In the genomic region with DNA sequence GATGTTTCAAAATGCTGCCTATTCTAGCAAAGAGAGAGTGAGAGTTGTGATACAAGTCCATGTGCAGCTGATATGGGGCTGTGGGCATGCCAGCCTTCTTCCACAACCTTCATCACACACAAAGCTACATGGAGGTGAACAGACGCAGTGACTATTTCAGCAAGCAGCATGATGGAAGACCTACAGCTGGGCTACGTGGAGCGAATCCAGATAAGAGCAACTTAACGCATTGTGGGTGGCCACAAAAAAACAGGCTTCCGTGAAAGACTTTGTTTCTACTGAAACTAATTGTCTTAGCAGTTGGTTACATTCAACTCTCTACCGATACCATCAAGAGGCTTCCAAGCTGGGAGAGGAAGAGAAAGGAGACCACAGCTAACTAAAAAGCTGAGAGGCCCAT, we compare ENCODE assay signal across 17 mouse cellular contexts.
A peak's percentile ranks its signal among the peaks of the same experiment; 100 is the strongest.
DNase-seq lines count a peak whose midpoint lies in the region.
"Had no signal": no experiment of that assay in that cellular context is flagged by ENCODE, and none has a peak within 500 bp of the region (broad histone marks: within the 10 kb centered on the region; RNA-seq: fewer than 3 reads in every experiment).

No protein-coding gene starts in this region.

- peak; percentile 25 to 30 for DNase-seq in spleen, postnatal 36 days (ENCODE audit: low spot score in 2 of 2)
- DNase-seq in spleen, postnatal 10 days (ENCODE audit: low spot score in 2 of 2) = no peak
- DNase-seq in thymus, postnatal 14 days = peak; percentile 47
- no peak for DNase-seq in thymus, adult 18-20 months
- DNase-seq in thymus, postnatal 4 days = peak; percentile 50
- no peak for DNase-seq in urinary bladder, postnatal 4 days (ENCODE audit: low spot score in 2 of 2)
- DNase-seq: adrenal gland, postnatal 14 days; cerebellum, adult 11 months; cerebellum, adult 2 months; cerebellum, adult 9-11 months; cerebellum, postnatal 25 days; forebrain, postnatal 0 days; gastrocnemius, adult 2 months; gastrocnemius, postnatal 14 days; heart, adult 11 months; heart, postnatal 14 days; heart, postnatal 4 days had no signal

Comparison
In these comparisons a context has a peak if more than half of its experiments do, and no peak if none do; other contexts are left out.
1. DNase-seq: peak in spleen, postnatal 36 days (2 of 2), thymus, postnatal 14 days (single experiment) and thymus, postnatal 4 days (single experiment); none in spleen, postnatal 10 days (0 of 2), thymus, adult 18-20 months (0 of 2) and urinary bladder, postnatal 4 days (0 of 2).